In the genomic region with DNA sequence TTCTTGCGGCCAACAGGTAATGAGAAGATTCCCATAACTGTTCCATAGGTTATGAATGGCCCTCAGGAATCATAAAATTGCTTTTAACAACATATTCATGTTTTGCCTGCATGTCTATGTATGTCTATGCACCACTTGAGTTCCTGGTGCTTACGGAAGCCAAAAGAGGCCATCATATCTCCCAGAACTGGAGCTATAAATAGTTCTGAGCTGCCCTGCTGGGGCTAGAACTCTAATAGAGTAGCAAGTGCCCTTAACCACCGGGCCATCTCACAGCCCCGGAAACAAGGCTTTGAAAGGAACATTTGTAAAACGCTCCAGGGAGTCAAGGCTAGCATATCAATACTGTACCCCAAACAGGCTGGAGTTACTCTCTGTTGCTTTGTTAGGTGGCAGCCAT, we compare ENCODE assay signal across 8 mouse cellular contexts. TPM values are rescaled to one million over a fixed set of nuclear protein-coding genes. Genes with fewer than 3 reads are reported as not detected.
DNase-seq lines count a peak whose midpoint lies in the region; ATAC-seq and TF ChIP-seq lines count a peak whose summit lies in the region.

No protein-coding gene starts in this region.

- TF ChIP-seq CTCF in layer of hippocampus, adult 2 months (conservative IDR thresholded peaks at IDR 0.05) = no peak
- no peak for TF ChIP-seq CTCF in brain, embryonic 14.5 days (IDR thresholded peaks at IDR 0.05; ENCODE audit: borderline replicate concordance, extremely low read depth, insufficient read depth, insufficient read length)
- TF ChIP-seq CTCF in midbrain, postnatal 0 days (IDR thresholded peaks at IDR 0.05) = no peak

- H3K9ac ChIP-seq in hindbrain, embryonic 14.5 days = peak overlapping the region; percentile 97; the same call in 1 of the 2 replicates
- H3K9ac ChIP-seq in midbrain, postnatal 0 days (replicated peaks; ENCODE audit: low read length, poor library complexity, severe bottlenecking) = peak overlapping the region; percentile 25; the same call in 1 of the 2 replicates

- H3K36me3 ChIP-seq in hindbrain, embryonic 14.5 days (replicated peaks; ENCODE audit: control insufficient read depth, insufficient read depth) = no peaks in the 10 kb centered on the region
- no peaks in the 10 kb centered on the region for H3K36me3 ChIP-seq in midbrain, postnatal 0 days (ENCODE audit: insufficient read depth, low read length)

- TF ChIP-seq POLR2A in brain, embryonic 14.5 days (IDR thresholded peaks at IDR 0.05; ENCODE audit: borderline replicate concordance, extremely low read depth, insufficient read depth, insufficient read length, poor library complexity, severe bottlenecking) = no peak

- peak overlapping the region; percentile 98; the same call in 1 of the 2 replicates for H3K27ac ChIP-seq in layer of hippocampus, adult 2 months
- H3K27ac ChIP-seq in hindbrain, embryonic 14.5 days = no peak overlapping the region
- no peak overlapping the region for H3K27ac ChIP-seq in midbrain, postnatal 0 days (ENCODE audit: low read depth, low read length)

- no peak for ATAC-seq in hindbrain, embryonic 14.5 days (ENCODE audit: low FRiP score)
- ATAC-seq in midbrain, postnatal 0 days (ENCODE audit: low FRiP score) = no peak

- H3K4me2 ChIP-seq in hindbrain, embryonic 14.5 days (replicated peaks) = peak overlapping the region; percentile 90
- H3K4me2 ChIP-seq in midbrain, postnatal 0 days (ENCODE audit: low read depth, low read length, poor library complexity, severe bottlenecking) = peak overlapping the region; percentile 83

- H3K9me3 ChIP-seq in hindbrain, embryonic 14.5 days (ENCODE audit: control insufficient read depth, low read length) = no peaks in the 10 kb centered on the region
- no peaks in the 10 kb centered on the region for H3K9me3 ChIP-seq in midbrain, postnatal 0 days (ENCODE audit: low read length)

- DNase-seq in layer of hippocampus, adult 2 months (ENCODE audit: low spot score in 2 of 2) = no peak
- no peak for DNase-seq in layer of hippocampus, postnatal 14 days (ENCODE audit: low spot score in 2 of 2)
- DNase-seq in brain, embryonic 14.5 days (ENCODE audit: low read depth) = peak; percentile 37
- DNase-seq in hindbrain, embryonic 14.5 days (ENCODE audit: low spot score) = no peak
- no peak for DNase-seq in midbrain, postnatal 0 days (ENCODE audit: low spot score)
- no peak for DNase-seq in layer of hippocampus, adult 9-10 months (ENCODE audit: low spot score)
- DNase-seq in embryo, embryonic 10.5 days (ENCODE audit: low spot score) = no peak
- no peak for DNase-seq in thymus, postnatal 25 days

- 32% methylated on average over 5 of the region's 5 CpGs for WGBS in hindbrain, embryonic 14.5 days
- WGBS in midbrain, postnatal 0 days = 32% methylated on average over 5 of the region's 5 CpGs

- no peaks in the 10 kb centered on the region for H3K27me3 ChIP-seq in hindbrain, embryonic 14.5 days (ENCODE audit: control insufficient read depth, insufficient read depth, low read length)
- H3K27me3 ChIP-seq in midbrain, postnatal 0 days (ENCODE audit: insufficient read depth, low read length) = no peaks in the 10 kb centered on the region

- peak overlapping the region; percentile 98 for H3K4me3 ChIP-seq in layer of hippocampus, adult 2 months
- H3K4me3 ChIP-seq in hindbrain, embryonic 14.5 days (replicated peaks; ENCODE audit: low read length) = peak overlapping the region; percentile 98
- peak overlapping the region; percentile 80 for H3K4me3 ChIP-seq in midbrain, postnatal 0 days (ENCODE audit: low read depth, low read length)

- H3K4me1 ChIP-seq in hindbrain, embryonic 14.5 days (replicated peaks; ENCODE audit: control insufficient read depth, insufficient read depth, low read length) = peaks cover 31% of the 10 kb centered on the region
- H3K4me1 ChIP-seq in midbrain, postnatal 0 days (ENCODE audit: insufficient read depth, low read length) = peaks cover 6% of the 10 kb centered on the region; the same call in 1 of the 2 replicates

RNA-seq across cellular contexts. Expression of a gene that starts 1.7 kb away (rescaled TPM):
- total RNA-seq in layer of hippocampus, adult 2 months (2021) = 10 to 100 TPM; 49.2 to 50.6 TPM
- total RNA-seq in layer of hippocampus, postnatal 14 days (2021) = 10 to 100 TPM; 82.4 to 87.0 TPM
- 34.8 and 43.1 TPM in 2 replicates for polyA plus RNA-seq in brain, embryonic 14.5 days (2012; rRNA removed)
- 106 and 114 TPM in 2 replicates for polyA plus RNA-seq in hindbrain, embryonic 14.5 days (2014; fragmentation: Nextera tagmentation; extraction: Ambion mirVana)
- total RNA-seq in midbrain, postnatal 0 days (2014; rRNA removed) = 59.3 and 75.1 TPM in 2 replicates
- 140 and 141 TPM in 2 replicates for polyA plus RNA-seq in midbrain, postnatal 0 days (2015; fragmentation: Nextera tagmentation; extraction: Ambion mirVana)

RNA-seq across cellular contexts. Expression of a gene that starts 49.0 kb away (rescaled TPM):
- 100 to 1,000 TPM in 1 of 2 experiments, 10 to 100 TPM in 1; 97.3 to 104 TPM for total RNA-seq in layer of hippocampus, adult 2 months (2021)
- total RNA-seq in layer of hippocampus, postnatal 14 days (2021) = 100 to 1,000 TPM; 126 to 142 TPM
- 52.3 and 55.4 TPM in 2 replicates for polyA plus RNA-seq in brain, embryonic 14.5 days (2012; rRNA removed)
- polyA plus RNA-seq in hindbrain, embryonic 14.5 days (2014; fragmentation: Nextera tagmentation; extraction: Ambion mirVana) = 106 and 127 TPM in 2 replicates
- total RNA-seq in midbrain, postnatal 0 days (2014; rRNA removed) = 78.2 and 83.9 TPM in 2 replicates
- 103 and 107 TPM in 2 replicates for polyA plus RNA-seq in midbrain, postnatal 0 days (2015; fragmentation: Nextera tagmentation; extraction: Ambion mirVana)
